Mouse (Mus musculus) natural killer cell, adult 2 months (primary cell): ENCODE measurements around the gene Atp2b1.

Experiments
- DNase-seq, 2 experiments: peaks; one replicate each; pipeline ENCODE4 v3.0.0; 2022; ENCODE audit warnings: low spot score in 2 of 2

Atp2b1 gene

GRCm38 (mm10) chr10:99033830-99034828, 119.9 kb downstream of the Atp2b1 start:
- no peak for DNase-seq

GRCm38 (mm10) chr10:99037185-99038065, 123.2 kb downstream of the Atp2b1 start:
- no peak for DNase-seq

- no peak for DNase-seq
Measured at GRCm38 (mm10) chr10:99038866-99039265, 124.7 kb downstream of the Atp2b1 start.

GRCm38 (mm10) chr10:99040171-99040570, 126.0 kb downstream of the Atp2b1 start:
- DNase-seq, result no peak

GRCm38 (mm10) chr10:99046756-99047550, 132.7 kb downstream of the Atp2b1 start:
- DNase-seq, result no peak

- DNase-seq, result no peak
Measured at GRCm38 (mm10) chr10:99047551-99047940, 133.3 kb downstream of the Atp2b1 start.

- DNase-seq, result no peak
Measured at GRCm38 (mm10) chr10:99050093-99050492, 135.9 kb downstream of the Atp2b1 start.

GRCm38 (mm10) chr10:99053111-99053510, 138.9 kb downstream of the Atp2b1 start:
- no peak for DNase-seq

GRCm38 (mm10) chr10:99060588-99060987, 146.4 kb downstream of the Atp2b1 start:
- DNase-seq, result no peak

GRCm38 (mm10) chr10:99061418-99061817, 147.2 kb downstream of the Atp2b1 start:
- no peak for DNase-seq

- DNase-seq, result no peak
Measured at GRCm38 (mm10) chr10:99062546-99062945, 148.3 kb downstream of the Atp2b1 start.
